Comparison of ENCODE assay signal across 27 mouse cellular contexts in the genomic region with DNA sequence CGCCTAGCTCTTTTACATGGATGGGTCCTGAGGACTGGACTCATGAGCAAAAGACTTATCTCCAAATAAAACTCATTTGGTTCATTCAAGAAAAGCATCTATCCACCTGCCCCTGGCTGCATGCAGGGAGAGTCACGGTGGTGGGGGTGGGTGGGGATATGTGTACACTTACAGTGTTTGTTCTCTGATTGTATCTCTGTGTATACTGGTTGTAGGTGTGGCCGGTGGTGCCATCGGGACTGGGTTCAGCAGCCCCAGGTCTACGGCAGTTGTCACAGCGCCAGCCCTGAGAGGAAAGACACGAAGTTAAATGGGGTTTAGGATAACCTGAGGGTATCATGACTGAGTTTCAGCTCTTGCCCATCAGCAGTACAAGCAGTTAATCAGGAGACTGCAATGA. TPM values are rescaled to one million over a fixed set of nuclear protein-coding genes. Genes with fewer than 3 reads are reported as not detected.
A peak's percentile ranks its signal among the peaks of the same experiment; 100 is the strongest.
DNase-seq lines count a peak whose midpoint lies in the region; ATAC-seq and TF ChIP-seq lines count a peak whose summit lies in the region.
"Had no signal": no experiment of that assay in that cellular context is flagged by ENCODE, and none has a peak within 500 bp of the region (broad histone marks: within the 10 kb centered on the region; RNA-seq: fewer than 3 reads in every experiment).

No protein-coding gene starts in this region.

- no peaks in the 10 kb centered on the region for H3K79me2 ChIP-seq in myocyte (ENCODE audit: control insufficient read depth, insufficient read depth)

- peak; percentile 16 to 33 for DNase-seq in urinary bladder, adult 18-20 months (ENCODE audit: low spot score in 2 of 2)
- no peak for DNase-seq in urinary bladder, adult 2 months (ENCODE audit: low spot score)
- DNase-seq in thymus, postnatal 14 days, result no peak
- no peak for DNase-seq in layer of hippocampus, postnatal 25 days (ENCODE audit: extremely low spot score in 1 of 2, low spot score in 1 of 2)
- DNase-seq: adrenal gland, adult 2 months; adrenal gland, postnatal 25 days; B cell, adult 2 months; cerebellum, adult 11-12 months; cerebellum, adult 8-10 months; cerebellum, postnatal 10 days; cerebellum, postnatal 36 days; embryo, embryonic 11 days; gastrocnemius, postnatal 25 days; heart, adult 2 months had no signal

- peak; percentile 66; the same call in 1 of the 2 replicates for ATAC-seq in stomach, embryonic 15.5 days (ENCODE audit: insufficient read depth, low FRiP score, low read depth)
- ATAC-seq: forebrain, embryonic 15.5 days; Patski had no signal

- H3ac ChIP-seq in myocyte (ENCODE audit: control insufficient read depth, insufficient read length), result no peak overlapping the region

- TF ChIP-seq POLR2A in myocyte (IDR thresholded peaks at IDR 0.05; ENCODE audit: insufficient read length, low read depth), result peak; percentile 21

- no peak overlapping the region for H3K4me2 ChIP-seq in myocyte (ENCODE audit: low read depth)
- no peak overlapping the region for H3K4me2 ChIP-seq in stomach, embryonic 15.5 days
- H3K4me2 ChIP-seq: embryonic facial prominence, embryonic 13.5 days; forebrain, embryonic 12.5 days; forebrain, embryonic 15.5 days; heart, embryonic 13.5 days; hindbrain, embryonic 12.5 days; hindbrain, embryonic 15.5 days had no signal

- no peaks in the 10 kb centered on the region for H3K9me3 ChIP-seq in stomach, embryonic 15.5 days
- H3K9me3 ChIP-seq: embryonic facial prominence, embryonic 10.5 days; embryonic facial prominence, embryonic 13.5 days; forebrain, embryonic 12.5 days; forebrain, embryonic 15.5 days; G1E; heart, embryonic 10.5 days; heart, embryonic 13.5 days; hindbrain, embryonic 12.5 days; hindbrain, embryonic 15.5 days had no signal

- H3K27me3 ChIP-seq in myocyte (ENCODE audit: control insufficient read depth, insufficient read depth, insufficient read length), result no peaks in the 10 kb centered on the region
- H3K27me3 ChIP-seq in stomach, embryonic 15.5 days (replicated peaks), result no peaks in the 10 kb centered on the region
- H3K27me3 ChIP-seq: embryonic facial prominence, embryonic 13.5 days; forebrain, embryonic 12.5 days; forebrain, embryonic 15.5 days; heart, embryonic 13.5 days; hindbrain, embryonic 12.5 days; hindbrain, embryonic 15.5 days; Patski had no signal

- no peak overlapping the region for H3K4me3 ChIP-seq in myocyte
- no peak overlapping the region for H3K4me3 ChIP-seq in stomach, embryonic 15.5 days (replicated peaks)
- H3K4me3 ChIP-seq: embryonic facial prominence, embryonic 10.5 days; embryonic facial prominence, embryonic 13.5 days; erythroblast, embryonic 14.5 days; forebrain, embryonic 12.5 days; forebrain, embryonic 15.5 days; heart, adult 2 months; heart, embryonic 10.5 days; heart, embryonic 13.5 days; hindbrain, embryonic 12.5 days; hindbrain, embryonic 15.5 days had no signal

- peaks cover 67% of the 10 kb centered on the region for H3K36me3 ChIP-seq in myocyte (ENCODE audit: control insufficient read depth, insufficient read depth)
- peaks cover 24% of the 10 kb centered on the region; the same call in 1 of the 2 replicates for H3K36me3 ChIP-seq in stomach, embryonic 15.5 days

- H3K9ac ChIP-seq in stomach, embryonic 15.5 days, result no peak overlapping the region
- H3K9ac ChIP-seq: embryonic facial prominence, embryonic 13.5 days; forebrain, embryonic 12.5 days; forebrain, embryonic 15.5 days; heart, embryonic 13.5 days; hindbrain, embryonic 12.5 days; hindbrain, embryonic 15.5 days had no signal

- H3K27ac ChIP-seq in stomach, embryonic 15.5 days, result no peak overlapping the region
- H3K27ac ChIP-seq: embryonic facial prominence, embryonic 10.5 days; embryonic facial prominence, embryonic 13.5 days; forebrain, embryonic 12.5 days; forebrain, embryonic 15.5 days; heart, adult 2 months; heart, embryonic 10.5 days; heart, embryonic 13.5 days; hindbrain, embryonic 12.5 days; hindbrain, embryonic 15.5 days had no signal

- no peaks in the 10 kb centered on the region for H3K4me1 ChIP-seq in stomach, embryonic 15.5 days
- H3K4me1 ChIP-seq: embryonic facial prominence, embryonic 10.5 days; embryonic facial prominence, embryonic 13.5 days; forebrain, embryonic 12.5 days; forebrain, embryonic 15.5 days; heart, embryonic 10.5 days; heart, embryonic 13.5 days; hindbrain, embryonic 12.5 days; hindbrain, embryonic 15.5 days had no signal

- WGBS in stomach, embryonic 15.5 days, result 78% methylated on average over 7 of the region's 7 CpGs

TF ChIP-seq in myocyte, 11 proteins besides CTCF, POLR2A, EP300 and RAD21:
- TF ChIP-seq MYOD1 (IDR thresholded peaks at IDR 0.05; ENCODE audit: control insufficient read depth in 1 of 3, insufficient read length in 2 of 3, low read depth in 2 of 3) (no peak), POLR2AphosphoS2 (IDR thresholded peaks at IDR 0.05; ENCODE audit: insufficient read length, low read depth) (peak; percentile 46), USF1 (IDR thresholded peaks at IDR 0.05; ENCODE audit: low read depth) (no peak), MAX (IDR thresholded peaks at IDR 0.05; ENCODE audit: low read depth) (no peak)

RNA-seq across cellular contexts. Expression of a gene that starts 29.7 kb away (rescaled TPM):
- 45.9 and 50.0 TPM in 2 replicates for polyA plus RNA-seq in urinary bladder, adult 2 months (2012; rRNA removed)
- polyA plus RNA-seq in myocyte (2012; fragmentation: generic; extraction: Trizol), result 78.8 TPM
- polyA plus RNA-seq in stomach, embryonic 15.5 days (2015; fragmentation: Nextera tagmentation; extraction: Ambion mirVana), result 77.6 and 78.0 TPM in 2 replicates
- 10 to 100 TPM; 31.6 to 33.6 TPM for total RNA-seq in layer of hippocampus, postnatal 25 days (2021)

Comparison
In these comparisons a context has a peak if more than half of its experiments do, and no peak if none do; other contexts are left out.
1. DNase-seq: peak in urinary bladder, adult 18-20 months (2 of 2); none in urinary bladder, adult 2 months (single experiment), thymus, postnatal 14 days (single experiment) and layer of hippocampus, postnatal 25 days (0 of 2).